Mouse (Mus musculus): ENCODE measurements around the gene Olfr801. TPM values are rescaled to one million over a fixed set of nuclear protein-coding genes. Genes with fewer than 3 reads are reported as not detected.

Gene Olfr801
- not detected for total RNA-seq (2021)
- long read RNA-seq, result 0 reads

DNA sequence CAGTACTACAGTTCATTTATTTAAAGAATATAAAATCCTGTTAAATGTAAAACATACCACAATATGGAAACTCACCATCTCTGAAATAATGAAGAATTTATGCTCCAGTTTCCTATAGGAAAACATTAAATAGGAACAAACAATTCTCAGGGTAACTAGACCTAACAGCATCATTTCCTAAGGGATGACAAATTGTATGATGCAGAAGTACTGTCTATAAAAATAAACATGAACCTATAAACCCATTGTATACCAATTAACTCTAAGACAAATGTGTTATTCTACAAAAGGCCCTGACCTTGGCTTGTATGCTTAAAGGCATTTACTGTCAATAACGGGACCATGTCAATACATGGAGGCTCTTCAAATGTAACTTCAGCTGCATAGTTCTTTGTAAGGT, at the start of gene Olfr801:
TSS of gene Olfr801 (minus strand) at position 101 of the 400 bp plus-strand sequence.
- no peak for DNase-seq (ENCODE audit: low spot score in 2 of 2)

- no peak for DNase-seq (ENCODE audit: low spot score in 2 of 2)
Measured at GRCm38 (mm10) chr10:129702910-129703309, 29.2 kb upstream of the Olfr801 start, which contains the start of gene Olfr804. TSS of gene Olfr804 (plus strand) at chr10:129703210.

- DNase-seq (ENCODE audit: low spot score in 2 of 2), result no peak
Measured at GRCm38 (mm10) chr10:129694186-129694585, 20.5 kb upstream of the Olfr801 start, which contains the start of gene Olfr803. TSS of gene Olfr803 (minus strand) at chr10:129694286.

DNA sequence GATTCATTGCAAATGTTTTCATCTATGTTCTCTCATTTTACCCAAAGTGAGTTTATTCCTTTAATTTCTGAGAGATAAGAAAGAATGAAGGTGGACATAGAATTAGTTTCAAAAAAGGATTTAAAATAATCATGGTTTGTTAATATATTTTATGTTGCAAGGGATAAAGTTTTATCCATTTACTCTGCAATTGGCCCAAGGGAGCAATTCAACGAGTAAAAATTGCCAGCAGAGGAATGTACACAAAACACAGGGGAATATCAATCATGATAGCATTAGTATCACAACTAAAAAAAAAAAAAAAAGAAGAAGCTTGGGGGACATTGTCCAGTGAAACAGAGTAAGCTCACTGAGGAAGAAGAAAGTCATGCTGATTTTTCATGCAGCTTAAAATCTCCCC, 14.4 kb upstream of the Olfr801 start, which contains the start of gene Olfr802:
TSS of gene Olfr802 (minus strand) at position 101 of the 400 bp plus-strand sequence.
- DNase-seq (ENCODE audit: low spot score in 2 of 2), result no peak

- no peak for DNase-seq (ENCODE audit: low spot score in 2 of 2)
Measured at GRCm38 (mm10) chr10:129657394-129657793, 16.3 kb downstream of the Olfr801 start, which contains the start of gene Olfr800. TSS of gene Olfr800 (plus strand) at chr10:129657694.

DNA sequence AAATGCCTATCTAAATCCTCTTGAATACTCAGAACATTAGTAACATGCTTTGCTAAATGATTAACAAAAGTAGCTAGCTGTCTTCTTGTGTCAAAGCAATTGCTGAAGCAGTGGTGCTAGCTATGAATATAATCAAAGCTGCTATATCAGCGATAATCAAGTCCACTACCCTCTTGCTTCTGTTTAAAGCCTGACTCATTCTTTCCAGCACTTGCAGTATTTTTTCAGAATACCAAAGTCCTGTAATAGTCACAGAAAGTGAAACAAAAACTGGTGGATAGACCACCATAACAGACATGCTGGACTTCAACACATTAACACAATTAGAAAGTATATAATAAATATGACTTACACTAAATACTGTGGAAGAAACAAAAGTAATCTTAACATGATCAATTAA, 21.9 kb downstream of the Olfr801 start:
- no peak for DNase-seq (ENCODE audit: low spot score in 2 of 2)

- DNase-seq (ENCODE audit: low spot score in 2 of 2), result no peak
Measured at GRCm38 (mm10) chr10:129637184-129637583, 36.5 kb downstream of the Olfr801 start, which contains the start of gene Olfr799. TSS of gene Olfr799 (plus strand) at chr10:129637484.

DNA sequence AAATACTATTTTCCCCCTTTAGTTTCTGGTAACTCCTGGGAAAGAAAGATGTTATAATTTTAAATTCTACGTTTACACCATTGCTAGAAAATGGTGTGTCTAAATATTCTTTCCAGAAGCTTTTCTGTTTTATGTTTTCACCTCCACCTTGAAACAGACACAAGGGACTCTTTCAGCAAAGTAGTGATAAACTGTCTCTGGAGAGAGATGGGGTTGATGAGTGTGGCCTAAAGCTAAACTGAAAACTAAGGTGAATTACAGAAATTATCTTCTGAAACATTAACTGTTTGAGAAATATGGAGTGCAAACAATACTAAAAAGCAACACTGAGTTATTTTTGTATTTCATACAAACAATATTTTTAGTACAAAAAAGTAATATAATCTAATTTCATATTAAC, 45.8 kb downstream of the Olfr801 start, which contains the start of gene Olfr798:
TSS of gene Olfr798 (minus strand) at position 101 of the 400 bp plus-strand sequence.
- no peak for DNase-seq (ENCODE audit: low spot score in 2 of 2)

- no peak for DNase-seq (ENCODE audit: low spot score in 2 of 2)
Measured at GRCm38 (mm10) chr10:129623251-129623650, 50.4 kb downstream of the Olfr801 start.

GRCm38 (mm10) chr10:129621724-129622123, 51.9 kb downstream of the Olfr801 start:
- no peak for DNase-seq (ENCODE audit: low spot score in 2 of 2)

Other genes starting within 250 kb of the Olfr801 start
- not detected for gene Olfr786, start 246.6 kb downstream of the Olfr801 start, total RNA-seq (2021)
- not detected for gene Olfr787, start 212.0 kb downstream of the Olfr801 start, total RNA-seq (2021)
- gene Olfr788, start 202.9 kb downstream of the Olfr801 start, total RNA-seq (2021), result not detected
- not detected for gene Olfr789, start 189.1 kb downstream of the Olfr801 start, total RNA-seq (2021)
- gene Olfr790, start 175.4 kb downstream of the Olfr801 start, total RNA-seq (2021), result not detected
- gene Olfr791, start 152.1 kb downstream of the Olfr801 start, total RNA-seq (2021), result not detected
- not detected for gene Olfr792, start 134.7 kb downstream of the Olfr801 start, total RNA-seq (2021)
- gene Olfr794, start 106.2 kb downstream of the Olfr801 start, total RNA-seq (2021), result not detected
- gene Olfr796, start 61.3 kb downstream of the Olfr801 start, total RNA-seq (2021), result not detected
- not detected for gene Olfr798, start 45.9 kb downstream of the Olfr801 start, total RNA-seq (2021)
- not detected for gene Olfr799, start 36.4 kb downstream of the Olfr801 start, total RNA-seq (2021)
- gene Olfr800, start 16.2 kb downstream of the Olfr801 start, total RNA-seq (2021), result not detected
- gene Olfr802, start 14.3 kb upstream of the Olfr801 start, total RNA-seq (2021), result under 1 TPM; 0.09 TPM
- not detected for gene Olfr803, start 20.4 kb upstream of the Olfr801 start, total RNA-seq (2021)
- gene Olfr804, start 29.3 kb upstream of the Olfr801 start, total RNA-seq (2021), result not detected
- gene Olfr805, start 55.5 kb upstream of the Olfr801 start, total RNA-seq (2021), result not detected
- not detected for gene Olfr806, start 68.1 kb upstream of the Olfr801 start, total RNA-seq (2021)
- gene Olfr807, start 83.9 kb upstream of the Olfr801 start, total RNA-seq (2021), result not detected
- not detected for gene Olfr808, start 91.6 kb upstream of the Olfr801 start, total RNA-seq (2021)
- gene Olfr809, start 100.8 kb upstream of the Olfr801 start, total RNA-seq (2021), result not detected
- not detected for gene Olfr810, start 121.1 kb upstream of the Olfr801 start, total RNA-seq (2021)
- gene Olfr811, start 130.5 kb upstream of the Olfr801 start, total RNA-seq (2021), result not detected
- not detected for gene Olfr812, start 172.2 kb upstream of the Olfr801 start, total RNA-seq (2021)
- not detected for gene Olfr813, start 181.5 kb upstream of the Olfr801 start, total RNA-seq (2021)
- gene Olfr814, start 206.0 kb upstream of the Olfr801 start, total RNA-seq (2021), result not detected
- gene Olfr815, start 232.0 kb upstream of the Olfr801 start, total RNA-seq (2021), result not detected
- gene Olfr816, start 241.7 kb upstream of the Olfr801 start, total RNA-seq (2021), result not detected